Mouse (Mus musculus) macrophage (primary cell): ENCODE results near the gene Rabep1. TPM values are rescaled to one million over a fixed set of nuclear protein-coding genes. Genes with fewer than 3 reads are reported as not detected.
"Not testable (repeated sequence)": the region's sequence is repeated elsewhere in the genome, so short reads cannot be mapped to it uniquely, and the experiment has no call there.

Experiments
- H3K27ac ChIP-seq: fragments of 350-480 bp; formaldehyde crosslinking; 2 replicates; pipeline ENCODE4 v1.9.0; 2021
- H3K36me3 ChIP-seq: fragments of 350-480 bp; formaldehyde crosslinking; 2 replicates; pipeline ENCODE4 v1.9.0; 2021; ENCODE audit errors: inconsistent target
- H3K4me3 ChIP-seq: fragments of 350-480 bp; formaldehyde crosslinking; 2 replicates; pipeline ENCODE4 v1.9.0; 2021; ENCODE audit errors: inconsistent target
- H3K79me2 ChIP-seq: fragments of 350-480 bp; formaldehyde crosslinking; 2 replicates; pipeline ENCODE4 v1.9.0; 2021; ENCODE audit errors: inconsistent target
- WGBS: methylation state at CpG from one replicate; pipeline ENCODE4 v1.1.7; 2026; ENCODE audit warnings: inconsistent platforms; ENCODE audit not compliant: missing documents; 5-methylcytosine and 5-hydroxymethylcytosine counted together
- polyA plus RNA-seq: library from polyadenylated mRNA; stranded (reverse); fragments of 250-400 nt; gene quantifications from 3 replicates; pipeline ENCODE4 v1.2.4, GENCODE M21; 2018; ENCODE audit warnings: inconsistent platforms

Rabep1 gene
- polyA plus RNA-seq, 1 experiment from 2014 or later, result 32.0 TPM

GRCm38 (mm10) chr11:70897680-70898079, 53.1 kb downstream of the Rabep1 start:
- peaks cover 21% of the 10 kb centered on the region for H3K79me2 ChIP-seq
- WGBS, result 0% methylated on average over 3 of the region's 3 CpGs
- peaks cover 45% of the 10 kb centered on the region for H3K36me3 ChIP-seq
- no peak overlapping the region for H3K4me3 ChIP-seq
- H3K27ac ChIP-seq, result peak overlapping the region; percentile 67

- peaks cover 41% of the 10 kb centered on the region for H3K36me3 ChIP-seq
- H3K27ac ChIP-seq, result peak overlapping the region; percentile 67
- H3K79me2 ChIP-seq, result peaks cover 16% of the 10 kb centered on the region; the same call in 1 of the 2 replicates
- H3K4me3 ChIP-seq, result not testable (repeated sequence)
- WGBS, result 84% methylated on average over 4 of the region's 5 CpGs
Measured at GRCm38 (mm10) chr11:70898182-70898581, 53.6 kb downstream of the Rabep1 start.

GRCm38 (mm10) chr11:70906681-70907080, 62.1 kb downstream of the Rabep1 start:
- H3K79me2 ChIP-seq, result peaks cover 12% of the 10 kb centered on the region; the same call in 1 of the 2 replicates
- H3K36me3 ChIP-seq, result peaks cover 38% of the 10 kb centered on the region
- no peak overlapping the region for H3K4me3 ChIP-seq
- H3K27ac ChIP-seq, result 0 out of 2 replicates have a peak overlapping the region, but pooled peaks have one; percentile 4
- WGBS, result 54% methylated on average over 3 of the region's 3 CpGs

GRCm38 (mm10) chr11:70911323-70911722, 66.7 kb downstream of the Rabep1 start:
- 45% methylated on average over 3 of the region's 3 CpGs for WGBS
- peak overlapping the region; percentile 10; the same call in 1 of the 2 replicates for H3K27ac ChIP-seq
- peaks cover 13% of the 10 kb centered on the region; the same call in 1 of the 2 replicates for H3K79me2 ChIP-seq
- peaks cover 35% of the 10 kb centered on the region for H3K36me3 ChIP-seq
- no peak overlapping the region for H3K4me3 ChIP-seq

- peak overlapping the region; percentile 10; the same call in 1 of the 2 replicates for H3K27ac ChIP-seq
- H3K4me3 ChIP-seq, result no peak overlapping the region
- peaks cover 13% of the 10 kb centered on the region; the same call in 1 of the 2 replicates for H3K79me2 ChIP-seq
- H3K36me3 ChIP-seq, result peaks cover 35% of the 10 kb centered on the region
- 91% methylated on average over 1 of the region's 1 CpGs for WGBS
Measured at GRCm38 (mm10) chr11:70911920-70912319, 67.3 kb downstream of the Rabep1 start.

- Histone ChIP-seq H3K27ac (peak overlapping the region; percentile 54), H3K36me3 (peaks cover 48% of the 10 kb centered on the region)
- 12% methylated on average over 2 of the region's 2 CpGs for WGBS
Measured at GRCm38 (mm10) chr11:70917896-70918295, 73.3 kb downstream of the Rabep1 start.

GRCm38 (mm10) chr11:70919524-70919923, 74.9 kb downstream of the Rabep1 start:
- Histone ChIP-seq H3K27ac (no peak overlapping the region), H3K79me2 (peaks cover 33% of the 10 kb centered on the region; the same call in 1 of the 2 replicates), H3K36me3 (peaks cover 59% of the 10 kb centered on the region), H3K4me3 (no peak overlapping the region)
- whole genome bisulfite sequencing, result 98% methylated on average over 4 of the region's 4 CpGs

More at GRCm38 (mm10) chr11:70917896-70918295, 73.3 kb downstream of the Rabep1 start:
- Histone ChIP-seq H3K4me3 (no peak overlapping the region), H3K79me2 (peaks cover 33% of the 10 kb centered on the region; the same call in 1 of the 2 replicates)

GRCm38 (mm10) chr11:70931461-70931860, 86.9 kb downstream of the Rabep1 start:
- WGBS, result 94% methylated on average over 5 of the region's 5 CpGs
- no peak overlapping the region for H3K27ac ChIP-seq
- H3K4me3 ChIP-seq, result no peak overlapping the region
- no peaks in the 10 kb centered on the region; the same call in 1 of the 2 replicates for H3K79me2 ChIP-seq
- peaks cover 58% of the 10 kb centered on the region for H3K36me3 ChIP-seq

- H3K4me3 ChIP-seq, result no peak overlapping the region
- H3K36me3 ChIP-seq, result peaks cover 69% of the 10 kb centered on the region
- WGBS, result 92% methylated on average over 7 of the region's 7 CpGs
- H3K79me2 ChIP-seq, result no peaks in the 10 kb centered on the region; the same call in 1 of the 2 replicates
- no peak overlapping the region for H3K27ac ChIP-seq
Measured at GRCm38 (mm10) chr11:70935316-70935715, 90.7 kb downstream of the Rabep1 start.

- WGBS, result 92% methylated on average over 1 of the region's 1 CpGs
- Histone ChIP-seq H3K27ac (no peak overlapping the region), H3K36me3 (peaks cover 66% of the 10 kb centered on the region), H3K79me2 (no peaks in the 10 kb centered on the region), H3K4me3 (no peak overlapping the region)
Measured at GRCm38 (mm10) chr11:70942596-70942995, 98.0 kb downstream of the Rabep1 start.

GRCm38 (mm10) chr11:70943651-70944050, 99.1 kb downstream of the Rabep1 start:
- Histone ChIP-seq H3K27ac (peak overlapping the region; percentile 80; the same call in 1 of the 2 replicates), H3K4me3 (no peak overlapping the region), H3K36me3 (peaks cover 71% of the 10 kb centered on the region), H3K79me2 (no peaks in the 10 kb centered on the region)
- WGBS, result 91% methylated on average over 7 of the region's 7 CpGs

GRCm38 (mm10) chr11:70944935-70945817, 100.6 kb downstream of the Rabep1 start:
- Histone ChIP-seq H3K4me3 (no peak overlapping the region), H3K36me3 (peaks cover 71% of the 10 kb centered on the region), H3K79me2 (no peaks in the 10 kb centered on the region), H3K27ac (peak overlapping the region; percentile 80)
- WGBS, result 52% methylated on average over 4 of the region's 4 CpGs

- Histone ChIP-seq H3K4me3 (no peak overlapping the region), H3K27ac (no peak overlapping the region), H3K79me2 (no peaks in the 10 kb centered on the region), H3K36me3 (peaks cover 83% of the 10 kb centered on the region)
- 98% methylated on average over 4 of the region's 4 CpGs for WGBS
Measured at GRCm38 (mm10) chr11:70954711-70955110, 110.1 kb downstream of the Rabep1 start.

- peaks cover 31% of the 10 kb centered on the region; the same call in 1 of the 2 replicates for H3K79me2 ChIP-seq
- H3K36me3 ChIP-seq, result peaks cover 78% of the 10 kb centered on the region
- WGBS, result 94% methylated on average over 5 of the region's 5 CpGs
- no peak overlapping the region for H3K4me3 ChIP-seq
- no peak overlapping the region for H3K27ac ChIP-seq
Measured at GRCm38 (mm10) chr11:70960786-70961554, 116.4 kb downstream of the Rabep1 start.
